Mouse (Mus musculus): Measurements from ENCODE around the gene Oca2. TPM values are rescaled to one million over a fixed set of nuclear protein-coding genes. Genes with fewer than 3 reads are reported as not detected.

The Oca2 gene
- polyA plus RNA-seq, 1 experiment, result not detected

DNA sequence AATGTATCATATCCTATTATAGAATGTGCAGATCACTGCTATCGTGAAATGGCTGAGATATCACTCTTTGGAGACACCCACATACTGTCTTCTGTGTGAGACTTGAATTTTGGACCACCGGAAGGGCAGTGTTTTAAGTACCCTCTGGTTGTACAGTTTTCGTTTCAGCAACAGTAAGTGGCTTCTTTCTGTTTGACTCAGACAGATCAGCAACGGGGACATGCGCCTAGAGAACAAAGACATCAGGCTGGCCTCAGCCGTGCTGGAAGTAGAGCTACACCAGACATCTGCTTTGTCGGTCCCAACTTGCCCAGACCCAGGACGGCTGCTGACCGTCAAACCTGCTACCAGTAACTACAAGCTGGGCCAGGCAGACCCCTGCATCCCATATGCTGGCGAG is 15.0 kb downstream of the Oca2 start:
- H3K27me3 ChIP-seq (ENCODE audit: control insufficient read depth, insufficient read depth, insufficient read length), result no peaks in the 10 kb centered on the region
- H3K4me3 ChIP-seq, result no peak overlapping the region
- H3K79me2 ChIP-seq (ENCODE audit: control insufficient read depth, insufficient read depth), result no peaks in the 10 kb centered on the region
- no peaks in the 10 kb centered on the region for H3K36me3 ChIP-seq (ENCODE audit: control insufficient read depth, insufficient read depth)
- H3K4me2 ChIP-seq (ENCODE audit: low read depth), result no peak overlapping the region
- TF ChIP-seq USF1 (IDR thresholded peaks at IDR 0.05; ENCODE audit: low read depth), result no peak
- TF ChIP-seq TCF3 (IDR thresholded peaks at IDR 0.05; ENCODE audit: insufficient read length, low read depth), result no peak
- TF ChIP-seq SRF (IDR thresholded peaks at IDR 0.05; ENCODE audit: control insufficient read depth, insufficient read length, low read depth), result no peak
- TF ChIP-seq E2F4 (IDR thresholded peaks at IDR 0.05; ENCODE audit: insufficient read depth), result no peak
- no peak for TF ChIP-seq POLR2A (IDR thresholded peaks at IDR 0.05; ENCODE audit: insufficient read length, low read depth)
- TF ChIP-seq MYOG (IDR thresholded peaks at IDR 0.05; ENCODE audit: control insufficient read depth in 1 of 3, insufficient read depth in 1 of 3, insufficient read length in 2 of 3, low read depth in 2 of 3), result no peak
- TF ChIP-seq REST (IDR thresholded peaks at IDR 0.05; ENCODE audit: insufficient read depth, insufficient read length), result no peak
- TF ChIP-seq TCF12 (IDR thresholded peaks at IDR 0.05; ENCODE audit: insufficient read depth, poor library complexity, severe bottlenecking), result no peak
- TF ChIP-seq POLR2AphosphoS2 (IDR thresholded peaks at IDR 0.05; ENCODE audit: insufficient read length, low read depth), result no peak
- no peak for TF ChIP-seq MYOD1 (IDR thresholded peaks at IDR 0.05; ENCODE audit: control insufficient read depth in 1 of 3, insufficient read length in 2 of 3, low read depth in 2 of 3)
- TF ChIP-seq MAX (IDR thresholded peaks at IDR 0.05; ENCODE audit: low read depth), result no peak
- TF ChIP-seq CEBPB (IDR thresholded peaks at IDR 0.05; ENCODE audit: insufficient read depth, poor library complexity, severe bottlenecking), result no peak
- H3ac ChIP-seq (ENCODE audit: control insufficient read depth, insufficient read length), result no peak overlapping the region

DNA sequence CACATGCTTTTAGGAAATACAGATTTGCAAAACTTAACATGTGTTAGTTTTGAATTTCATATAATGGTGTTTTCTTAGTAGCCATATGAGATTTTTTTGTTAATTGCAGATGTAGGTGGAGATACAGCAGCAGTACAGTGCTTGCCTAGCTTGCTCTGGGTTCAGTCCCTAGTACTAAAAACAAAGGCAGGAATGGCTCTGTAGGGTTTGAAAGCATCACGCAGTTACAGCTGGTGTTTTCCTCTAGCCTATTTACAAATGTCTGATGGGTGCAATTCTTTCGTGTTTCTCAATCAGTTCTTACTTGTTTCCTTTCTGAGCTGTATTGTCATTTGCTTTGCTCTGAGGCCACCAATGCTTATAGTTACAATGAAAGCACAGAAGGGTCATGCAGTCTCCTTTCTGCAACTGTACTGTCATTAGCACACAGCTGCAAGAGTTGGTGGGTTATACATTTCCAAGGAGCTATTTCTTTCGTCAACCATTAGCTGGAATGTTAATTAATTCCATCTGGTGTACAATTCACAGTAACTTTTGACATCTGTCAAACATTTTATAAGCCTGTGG is 18.4 kb downstream of the Oca2 start:
- Histone ChIP-seq H3ac (ENCODE audit: control insufficient read depth, insufficient read length) (no peak overlapping the region), H3K4me2 (ENCODE audit: low read depth) (no peak overlapping the region), H3K4me3 (no peak overlapping the region), H3K36me3 (ENCODE audit: control insufficient read depth, insufficient read depth) (no peaks in the 10 kb centered on the region), H3K27me3 (ENCODE audit: control insufficient read depth, insufficient read depth, insufficient read length) (no peaks in the 10 kb centered on the region), H3K79me2 (ENCODE audit: control insufficient read depth, insufficient read depth) (no peaks in the 10 kb centered on the region)
- no peak for TF ChIP-seq POLR2AphosphoS2 (IDR thresholded peaks at IDR 0.05; ENCODE audit: insufficient read length, low read depth)
- TF ChIP-seq MYOD1 (IDR thresholded peaks at IDR 0.05; ENCODE audit: control insufficient read depth in 1 of 3, insufficient read length in 2 of 3, low read depth in 2 of 3), result no peak
- no peak for TF ChIP-seq SRF (IDR thresholded peaks at IDR 0.05; ENCODE audit: control insufficient read depth, insufficient read length, low read depth)
- no peak for TF ChIP-seq MAX (IDR thresholded peaks at IDR 0.05; ENCODE audit: low read depth)
- TF ChIP-seq CEBPB (IDR thresholded peaks at IDR 0.05; ENCODE audit: insufficient read depth, poor library complexity, severe bottlenecking), result no peak
- TF ChIP-seq USF1 (IDR thresholded peaks at IDR 0.05; ENCODE audit: low read depth), result no peak
- no peak for TF ChIP-seq TCF3 (IDR thresholded peaks at IDR 0.05; ENCODE audit: insufficient read length, low read depth)
- TF ChIP-seq POLR2A (IDR thresholded peaks at IDR 0.05; ENCODE audit: insufficient read length, low read depth), result no peak
- no peak for TF ChIP-seq REST (IDR thresholded peaks at IDR 0.05; ENCODE audit: insufficient read depth, insufficient read length)
- TF ChIP-seq E2F4 (IDR thresholded peaks at IDR 0.05; ENCODE audit: insufficient read depth), result no peak
- TF ChIP-seq TCF12 (IDR thresholded peaks at IDR 0.05; ENCODE audit: insufficient read depth, poor library complexity, severe bottlenecking), result no peak
- no peak for TF ChIP-seq MYOG (IDR thresholded peaks at IDR 0.05; ENCODE audit: control insufficient read depth in 1 of 3, insufficient read depth in 1 of 3, insufficient read length in 2 of 3, low read depth in 2 of 3)

DNA sequence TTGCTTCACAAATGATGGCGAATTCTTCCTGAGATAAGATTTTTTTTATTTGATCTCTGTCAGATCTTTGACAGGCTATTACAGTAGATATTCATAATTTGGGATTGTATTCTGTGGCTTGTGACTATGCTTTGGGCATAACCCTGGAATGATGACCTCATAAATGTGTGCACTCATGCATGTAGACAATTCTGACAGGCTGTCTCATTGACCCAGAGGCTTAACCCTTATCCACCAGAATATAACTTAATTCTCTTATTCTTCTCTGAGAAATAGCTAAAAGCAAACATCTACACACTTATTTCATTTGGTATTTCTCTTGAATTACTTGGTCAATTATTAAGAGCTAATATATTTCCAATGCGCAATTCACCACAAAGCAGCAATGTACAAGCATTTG is 37.9 kb downstream of the Oca2 start:
- no peaks in the 10 kb centered on the region for H3K27me3 ChIP-seq (ENCODE audit: control insufficient read depth, insufficient read depth, insufficient read length)
- no peak overlapping the region for H3K4me2 ChIP-seq (ENCODE audit: low read depth)

DNA sequence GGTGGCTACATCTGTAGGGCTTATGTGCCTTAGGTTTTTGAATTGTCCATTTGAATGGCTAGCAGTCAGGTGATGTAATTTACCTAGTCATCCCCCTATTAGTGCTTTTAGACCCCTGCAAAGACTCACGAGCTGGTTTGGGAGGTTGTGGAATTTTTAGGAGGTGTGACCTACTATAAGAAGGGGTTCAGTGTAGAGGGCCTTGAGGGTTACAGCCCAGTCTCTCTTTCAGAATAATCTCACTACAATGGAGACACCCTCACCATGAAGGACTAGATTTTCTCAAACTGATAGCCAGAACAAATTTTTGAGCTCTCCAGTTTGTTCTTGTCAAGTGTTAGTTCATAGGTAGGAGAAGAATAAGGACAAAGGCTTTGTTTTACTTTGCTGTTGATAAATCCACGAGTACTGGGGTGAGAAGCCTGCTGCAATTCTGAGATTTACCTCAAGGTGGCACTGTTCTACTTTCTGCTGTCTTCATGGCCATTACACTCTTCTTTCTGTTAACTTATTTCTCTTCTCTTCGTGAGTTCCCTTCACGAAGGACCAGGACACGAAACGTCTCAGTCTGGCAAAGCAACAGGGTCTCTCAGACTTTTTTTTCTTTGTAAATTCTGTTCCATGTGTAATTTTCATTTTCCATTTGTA is 52.0 kb downstream of the Oca2 start:
- H3K36me3 ChIP-seq (ENCODE audit: control insufficient read depth, insufficient read depth), result no peaks in the 10 kb centered on the region
- H3K4me2 ChIP-seq (ENCODE audit: low read depth), result no peak overlapping the region
- H3K4me3 ChIP-seq, result no peak overlapping the region
- H3K27me3 ChIP-seq (ENCODE audit: control insufficient read depth, insufficient read depth, insufficient read length), result no peaks in the 10 kb centered on the region
- no peaks in the 10 kb centered on the region for H3K79me2 ChIP-seq (ENCODE audit: control insufficient read depth, insufficient read depth)
- no peak overlapping the region for H3ac ChIP-seq (ENCODE audit: control insufficient read depth, insufficient read length)
- no peak for TF ChIP-seq POLR2A (IDR thresholded peaks at IDR 0.05; ENCODE audit: insufficient read length, low read depth)
- no peak for TF ChIP-seq E2F4 (IDR thresholded peaks at IDR 0.05; ENCODE audit: insufficient read depth)

More for the DNA sequence above, 37.9 kb downstream of the Oca2 start:
- H3ac ChIP-seq (ENCODE audit: control insufficient read depth, insufficient read length), result no peak overlapping the region
- no peaks in the 10 kb centered on the region for H3K79me2 ChIP-seq (ENCODE audit: control insufficient read depth, insufficient read depth)
- no peaks in the 10 kb centered on the region for H3K36me3 ChIP-seq (ENCODE audit: control insufficient read depth, insufficient read depth)
- TF ChIP-seq MYOD1 (IDR thresholded peaks at IDR 0.05; ENCODE audit: control insufficient read depth in 1 of 3, insufficient read length in 2 of 3, low read depth in 2 of 3) (no peak), TCF3 (IDR thresholded peaks at IDR 0.05; ENCODE audit: insufficient read length, low read depth) (no peak), MYOG (IDR thresholded peaks at IDR 0.05; ENCODE audit: control insufficient read depth in 1 of 3, insufficient read depth in 1 of 3, insufficient read length in 2 of 3, low read depth in 2 of 3) (no peak), USF1 (IDR thresholded peaks at IDR 0.05; ENCODE audit: low read depth) (no peak), POLR2A (IDR thresholded peaks at IDR 0.05; ENCODE audit: insufficient read length, low read depth) (no peak), MAX (IDR thresholded peaks at IDR 0.05; ENCODE audit: low read depth) (no peak), CEBPB (IDR thresholded peaks at IDR 0.05; ENCODE audit: insufficient read depth, poor library complexity, severe bottlenecking) (no peak), E2F4 (IDR thresholded peaks at IDR 0.05; ENCODE audit: insufficient read depth) (no peak), REST (IDR thresholded peaks at IDR 0.05; ENCODE audit: insufficient read depth, insufficient read length) (no peak), POLR2AphosphoS2 (IDR thresholded peaks at IDR 0.05; ENCODE audit: insufficient read length, low read depth) (no peak), TCF12 (IDR thresholded peaks at IDR 0.05; ENCODE audit: insufficient read depth, poor library complexity, severe bottlenecking) (no peak), SRF (IDR thresholded peaks at IDR 0.05; ENCODE audit: control insufficient read depth, insufficient read length, low read depth) (no peak)
- H3K4me3 ChIP-seq, result no peak overlapping the region

Data from myocyte (in vitro differentiated cells).